Mouse (Mus musculus) layer of hippocampus, postnatal 10 days (tissue): ENCODE measurements at regions not wholly inside any gene's neighbourhood (a gene's known extent, or its start where the extent isn't known, plus 50 kb on each side); places are given as distances from the start of the nearest gene placed in this dataset.

Experiments used
- DNase-seq, 2 experiments: peaks; one replicate each; pipeline ENCODE4 v3.0.0; 2021; ENCODE audit warnings: low spot score in 2 of 2
- microRNA-seq, 2 experiments: library from miRNA; unstranded; fragments of <30 nt; microRNA quantifications; one replicate each; pipeline ENCODE4 v1.2.0; 2021

GRCm38 (mm10) chr10:44589842-44590241 is 61.5 kb upstream of the Prdm1 start:
- DNase-seq: no peak

- DNase-seq: no peak
Measured at GRCm38 (mm10) chr10:44589352-44589751, 61.1 kb upstream of the Prdm1 start.

- no peak for DNase-seq
Measured at GRCm38 (mm10) chr10:44582736-44583135, 54.4 kb upstream of the Prdm1 start.

Small RNAs in the stretch of these regions (microRNA-seq; reads per million reads assigned to microRNA genes)
- gene Gm24271: 0 reads per million in 2 experiments
